Mouse (Mus musculus): ENCODE data around the gene Bcl7a. TPM values are rescaled to one million over a fixed set of nuclear protein-coding genes. Genes with fewer than 3 reads are reported as not detected.

The Bcl7a gene
- total and polyA plus RNA-seq, 3 experiments: 2.3 to 7.2 (median 4.3) TPM

GRCm38 (mm10) chr5:123370049-123370448 lies 26.4 kb downstream of the Bcl7a start:
- peaks cover 27 to 67% of the 10 kb centered on the region in 2 experiments for H3K36me3 ChIP-seq (replicated peaks in 1 of 2; ENCODE audit: control insufficient read depth in 1 of 2, insufficient read depth in 1 of 2, low read length in 1 of 2)
- no peak overlapping the region for H3K27ac ChIP-seq (ENCODE audit: insufficient read depth, low read depth)
- no peaks in the 10 kb centered on the region for H3K9me3 ChIP-seq (replicated peaks; ENCODE audit: low read length)
- H3K9ac ChIP-seq (ENCODE audit: insufficient read depth, low read depth): no peak overlapping the region
- H3K27me3 ChIP-seq (replicated peaks): no peaks in the 10 kb centered on the region
- no peak overlapping the region for H3K4me2 ChIP-seq (ENCODE audit: insufficient read depth, low read depth, poor library complexity, severe bottlenecking)
- H3K4me3 ChIP-seq (replicated peaks in 1 of 3; ENCODE audit: low read depth in 2 of 3, low read length in 2 of 3, poor library complexity in 1 of 3): no peak overlapping the region
- TF ChIP-seq NELFE (IDR thresholded peaks at IDR 0.05; ENCODE audit: low read depth, low read length) (no peak), ETS1 (conservative IDR thresholded peaks at IDR 0.05; ENCODE audit: low read depth, low read length) (no peak), ELF1 (IDR thresholded peaks at IDR 0.05; ENCODE audit: low read depth, low read length) (no peak), RAD21 (IDR thresholded peaks at IDR 0.05; ENCODE audit: low read depth, low read length) (no peak), CTCF (conservative IDR thresholded peaks at IDR 0.05 in 1 of 2, IDR thresholded peaks at IDR 0.05 in 1 of 2; ENCODE audit: low read depth in 2 of 2, low read length in 2 of 2) (no peak)
- dilution Hi-C loops (cut with MboI; ENCODE audit: extremely low pct_ligation_motif_present, extremely low pct_unique_long_range_greater_than_20kb, low sequenced_read_pairs): no loop called here
- DNase-seq (ENCODE audit: extremely low read depth): no peak
- no peaks in the 10 kb centered on the region for H3K79me2 ChIP-seq (replicated peaks; ENCODE audit: control insufficient read depth, extremely low read depth, insufficient read depth, poor library complexity, severe bottlenecking)
- in situ Hi-C loops (cut with MboI; ENCODE audit: low pct_ligation_motif_present, low pct_unique_long_range_greater_than_20kb, low sequenced_read_pairs): no loop called here
- no peaks in the 10 kb centered on the region for H3K4me1 ChIP-seq (ENCODE audit: control insufficient read depth in 1 of 2, insufficient read depth in 2 of 2)

GRCm38 (mm10) chr5:123375262-123375661 lies 31.6 kb downstream of the Bcl7a start:
- no peaks in the 10 kb centered on the region for H3K79me2 ChIP-seq (replicated peaks; ENCODE audit: control insufficient read depth, extremely low read depth, insufficient read depth, poor library complexity, severe bottlenecking)
- no peak overlapping the region for H3K4me2 ChIP-seq (ENCODE audit: insufficient read depth, low read depth, poor library complexity, severe bottlenecking)
- H3K27ac ChIP-seq (ENCODE audit: insufficient read depth, low read depth): no peak overlapping the region
- in situ Hi-C loops (cut with MboI; ENCODE audit: low pct_ligation_motif_present, low pct_unique_long_range_greater_than_20kb, low sequenced_read_pairs) (no loop called here), dilution Hi-C loops (cut with MboI; ENCODE audit: extremely low pct_ligation_motif_present, extremely low pct_unique_long_range_greater_than_20kb, low sequenced_read_pairs) (no loop called here)
- peaks cover 20 to 35% of the 10 kb centered on the region in 2 experiments for H3K36me3 ChIP-seq (replicated peaks in 1 of 2; ENCODE audit: control insufficient read depth in 1 of 2, insufficient read depth in 1 of 2, low read length in 1 of 2)
- no peak overlapping the region for H3K9ac ChIP-seq (ENCODE audit: insufficient read depth, low read depth)
- no peak overlapping the region for H3K4me3 ChIP-seq (replicated peaks in 1 of 3; ENCODE audit: low read depth in 2 of 3, low read length in 2 of 3, poor library complexity in 1 of 3)
- H3K4me1 ChIP-seq (ENCODE audit: control insufficient read depth in 1 of 2, insufficient read depth in 2 of 2): peaks cover 15 to 28% of the 10 kb centered on the region in 2 experiments
- no peak for DNase-seq (ENCODE audit: extremely low read depth)
- H3K9me3 ChIP-seq (replicated peaks; ENCODE audit: low read length): no peaks in the 10 kb centered on the region
- TF ChIP-seq MAFK (IDR thresholded peaks at IDR 0.05; ENCODE audit: insufficient replicate concordance, low read length) (no peak), CTCF (conservative IDR thresholded peaks at IDR 0.05 in 1 of 2, IDR thresholded peaks at IDR 0.05 in 1 of 2; ENCODE audit: low read depth in 2 of 2, low read length in 2 of 2) (no peak), JUN (IDR thresholded peaks at IDR 0.05; ENCODE audit: insufficient read depth, low read depth, low read length) (no peak), ZMIZ1 (IDR thresholded peaks at IDR 0.05; ENCODE audit: low read depth, low read length) (no peak), TCF12 (IDR thresholded peaks at IDR 0.05; ENCODE audit: low read depth, low read length) (no peak), CHD2 (IDR thresholded peaks at IDR 0.05; ENCODE audit: low read length) (no peak), USF1 (IDR thresholded peaks at IDR 0.05; ENCODE audit: low read depth, low read length) (no peak), KAT2A (IDR thresholded peaks at IDR 0.05; ENCODE audit: insufficient replicate concordance, low read length) (no peak), POLR2AphosphoS2 (IDR thresholded peaks at IDR 0.05; ENCODE audit: low read depth, low read length) (no peak), NELFE (IDR thresholded peaks at IDR 0.05; ENCODE audit: low read depth, low read length) (no peak), SIN3A (IDR thresholded peaks at IDR 0.05; ENCODE audit: low read length) (no peak), MEF2A (IDR thresholded peaks at IDR 0.05; ENCODE audit: borderline replicate concordance, low read depth, low read length) (no peak), IRF4 (IDR thresholded peaks at IDR 0.05; ENCODE audit: low read depth, low read length) (no peak), ETS1 (conservative IDR thresholded peaks at IDR 0.05; ENCODE audit: low read depth, low read length) (no peak), BHLHE40 (IDR thresholded peaks at IDR 0.05; ENCODE audit: low read depth, low read length) (no peak), E2F4 (IDR thresholded peaks at IDR 0.05; ENCODE audit: insufficient replicate concordance, low read depth, low read length) (no peak), EP300 (IDR thresholded peaks at IDR 0.05; ENCODE audit: low read length) (no peak), MAX (IDR thresholded peaks at IDR 0.05; ENCODE audit: low read length) (no peak), RAD21 (IDR thresholded peaks at IDR 0.05; ENCODE audit: low read depth, low read length) (no peak)
- H3K27me3 ChIP-seq (replicated peaks): no peaks in the 10 kb centered on the region
